Mouse (Mus musculus) lung, postnatal 25 days (tissue): ENCODE measurements at regions not wholly inside any gene's neighbourhood (a gene's known extent, or its start where the extent isn't known, plus 50 kb on each side); places are given as distances from the start of the nearest gene placed in this dataset.

Experiments used
- DNase-seq: peaks from one replicate; pipeline ENCODE4 v3.0.0; 2022; ENCODE audit warnings: low spot score

GRCm38 (mm10) chr2:173334856-173335595, 58.7 kb upstream of the Pmepa1 start:
- no peak for DNase-seq

- peak; percentile 72 for DNase-seq
These were observed 59.5 kb upstream of the Pmepa1 start for GRCm38 (mm10) chr2:173335859-173336258.

- DNase-seq = no peak
These were observed 61.3 kb upstream of the Pmepa1 start for GRCm38 (mm10) chr2:173337666-173338065.

- peak; percentile 63 for DNase-seq
These were observed 62.3 kb upstream of the Pmepa1 start for GRCm38 (mm10) chr2:173338671-173339070.

- DNase-seq = no peak
These were observed 62.9 kb upstream of the Pmepa1 start for GRCm38 (mm10) chr2:173339211-173339610.

GRCm38 (mm10) chr2:173340044-173340601, 63.8 kb upstream of the Pmepa1 start:
- no peak for DNase-seq

- no peak for DNase-seq
These were observed 66.4 kb upstream of the Pmepa1 start for GRCm38 (mm10) chr2:173342605-173343260.

GRCm38 (mm10) chr2:173343665-173344064, 67.3 kb upstream of the Pmepa1 start:
- no peak for DNase-seq

GRCm38 (mm10) chr2:173344221-173344620, 67.9 kb upstream of the Pmepa1 start:
- DNase-seq = no peak

GRCm38 (mm10) chr2:173347341-173347740, 71.0 kb upstream of the Pmepa1 start:
- no peak for DNase-seq

GRCm38 (mm10) chr2:173348757-173349156, 72.4 kb upstream of the Pmepa1 start:
- no peak for DNase-seq

- no peak for DNase-seq
These were observed 73.2 kb upstream of the Pmepa1 start for GRCm38 (mm10) chr2:173349510-173349909.

GRCm38 (mm10) chr2:173349910-173350309, 73.6 kb upstream of the Pmepa1 start:
- no peak for DNase-seq

GRCm38 (mm10) chr2:173350405-173350804, 74.1 kb upstream of the Pmepa1 start:
- no peak for DNase-seq

GRCm38 (mm10) chr2:173350831-173351230, 74.5 kb upstream of the Pmepa1 start:
- no peak for DNase-seq

GRCm38 (mm10) chr2:173351831-173352755, 75.8 kb upstream of the Pmepa1 start:
- peak; percentile 69 for DNase-seq

GRCm38 (mm10) chr2:173352756-173353139, 76.4 kb upstream of the Pmepa1 start:
- DNase-seq = no peak

GRCm38 (mm10) chr2:173353435-173354241, 77.3 kb upstream of the Pmepa1 start:
- DNase-seq = no peak

GRCm38 (mm10) chr2:173356786-173357185, 80.5 kb upstream of the Pmepa1 start:
- no peak for DNase-seq

- DNase-seq = no peak
These were observed 89.3 kb upstream of the Pmepa1 start for GRCm38 (mm10) chr2:173365441-173366166.

- DNase-seq = no peak
These were observed 90.4 kb upstream of the Pmepa1 start for GRCm38 (mm10) chr2:173366734-173367133.
